Mouse (Mus musculus) megakaryocyte, embryonic 14.5 days (primary cell): ENCODE results near the gene Oaz3. TPM values are rescaled to one million over a fixed set of nuclear protein-coding genes. Genes with fewer than 3 reads are reported as not detected.

Source experiments
- H3K27me3 ChIP-seq: replicated peaks from 2 replicates; pipeline ENCODE3; 2012; ENCODE audit warnings: inconsistent platforms
- H3K36me3 ChIP-seq: replicated peaks from 2 replicates; pipeline ENCODE3; 2012; ENCODE audit warnings: low read length, inconsistent platforms, mixed read lengths
- H3K4me1 ChIP-seq: 2 replicates; pipeline ENCODE4 v1.6.1; 2012; ENCODE audit warnings: inconsistent platforms
- H3K4me3 ChIP-seq: replicated peaks from 2 replicates; pipeline ENCODE3; 2012; ENCODE audit warnings: moderate library complexity, mild to moderate bottlenecking, inconsistent platforms
- H3K9me3 ChIP-seq: 2 replicates; pipeline ENCODE4 v1.6.1; 2012; ENCODE audit warnings: inconsistent platforms
- FLI1 ChIP-seq: IDR thresholded peaks from 2 replicates; pipeline ENCODE4 v1.6.1; 2012; ENCODE audit warnings: low read length, inconsistent platforms, mixed read lengths
- GATA1 ChIP-seq: IDR thresholded peaks from 3 replicates; pipeline ENCODE4 v1.6.1; 2012; ENCODE audit warnings: mixed read lengths, low read length, inconsistent platforms, borderline replicate concordance
- polyA plus RNA-seq: library from polyadenylated mRNA; stranded (reverse); fragments of >175 nt; gene quantifications from 2 replicates; pipeline ENCODE4 v1.2.3, GENCODE M21; 2012; ENCODE audit warnings: low replicate concordance; ENCODE audit not compliant: insufficient read depth

The Oaz3 gene
- polyA plus RNA-seq, 1 experiment, result 0.28 TPM

GRCm38 (mm10) chr3:94391001-94391400, 52.7 kb downstream of the Oaz3 start:
- no peak for TF ChIP-seq GATA1
- TF ChIP-seq FLI1, result no peak
- Histone ChIP-seq H3K4me1 (peaks cover 6% of the 10 kb centered on the region; the same call in 1 of the 2 replicates), H3K4me3 (no peak overlapping the region), H3K36me3 (no peaks in the 10 kb centered on the region), H3K9me3 (no peaks in the 10 kb centered on the region), H3K27me3 (peaks cover 35% of the 10 kb centered on the region)

GRCm38 (mm10) chr3:94389420-94389819, 54.3 kb downstream of the Oaz3 start:
- no peak overlapping the region for H3K4me3 ChIP-seq
- no peaks in the 10 kb centered on the region for H3K36me3 ChIP-seq
- peaks cover 37% of the 10 kb centered on the region for H3K27me3 ChIP-seq
- TF ChIP-seq GATA1, result no peak
- no peak for TF ChIP-seq FLI1
- H3K9me3 ChIP-seq, result no peaks in the 10 kb centered on the region
- H3K4me1 ChIP-seq, result peaks cover 9% of the 10 kb centered on the region; the same call in 1 of the 2 replicates

- H3K4me1 ChIP-seq, result peaks cover 12% of the 10 kb centered on the region; the same call in 1 of the 2 replicates
- TF ChIP-seq GATA1, result no peak
- no peak for TF ChIP-seq FLI1
- no peaks in the 10 kb centered on the region for H3K36me3 ChIP-seq
- H3K4me3 ChIP-seq, result no peak overlapping the region
- H3K9me3 ChIP-seq, result no peaks in the 10 kb centered on the region
- H3K27me3 ChIP-seq, result peaks cover 44% of the 10 kb centered on the region
Observed at GRCm38 (mm10) chr3:94388047-94388446, 55.7 kb downstream of the Oaz3 start.

- Histone ChIP-seq H3K9me3 (no peaks in the 10 kb centered on the region), H3K36me3 (no peaks in the 10 kb centered on the region), H3K4me3 (no peak overlapping the region), H3K4me1 (peaks cover 12% of the 10 kb centered on the region; the same call in 1 of the 2 replicates), H3K27me3 (peaks cover 46% of the 10 kb centered on the region)
- TF ChIP-seq FLI1 (no peak), GATA1 (no peak)
Observed at GRCm38 (mm10) chr3:94387391-94387790, 56.3 kb downstream of the Oaz3 start.

GRCm38 (mm10) chr3:94386671-94387070, 57.0 kb downstream of the Oaz3 start:
- Histone ChIP-seq H3K4me1 (peaks cover 12% of the 10 kb centered on the region; the same call in 1 of the 2 replicates), H3K4me3 (no peak overlapping the region), H3K27me3 (peaks cover 47% of the 10 kb centered on the region), H3K36me3 (no peaks in the 10 kb centered on the region), H3K9me3 (no peaks in the 10 kb centered on the region)
- TF ChIP-seq GATA1, result no peak
- TF ChIP-seq FLI1, result no peak

GRCm38 (mm10) chr3:94383476-94383875, 60.2 kb downstream of the Oaz3 start:
- Histone ChIP-seq H3K36me3 (no peaks in the 10 kb centered on the region), H3K27me3 (peaks cover 50% of the 10 kb centered on the region), H3K4me1 (peaks cover 12% of the 10 kb centered on the region; the same call in 1 of the 2 replicates), H3K9me3 (no peaks in the 10 kb centered on the region), H3K4me3 (no peak overlapping the region)
- TF ChIP-seq GATA1 (no peak), FLI1 (no peak)

Other genes with a start within 250 kb of the Oaz3 start
- gene Gm5286, start 247.2 kb downstream of the Oaz3 start, polyA plus RNA-seq, result not detected in 2 replicates
- gene Gm4778, start 179.9 kb downstream of the Oaz3 start, polyA plus RNA-seq, result not detected in 2 replicates
- gene Them4, start 133.8 kb downstream of the Oaz3 start, polyA plus RNA-seq, result 2.1 TPM in 1 of 2 replicates, not detected in the other
- not detected in 2 replicates for gene Them5, start 101.8 kb downstream of the Oaz3 start, polyA plus RNA-seq
- gene C2cd4d, start 81.5 kb downstream of the Oaz3 start, polyA plus RNA-seq, result not detected in 2 replicates
- not detected in 2 replicates for gene Rorc, start 71.1 kb downstream of the Oaz3 start, polyA plus RNA-seq
- gene Lingo4, start 45.4 kb downstream of the Oaz3 start, polyA plus RNA-seq, result not detected in 2 replicates
- 2.8 TPM in 1 of 2 replicates, not detected in the other for gene Tdrkh, start 30.6 kb downstream of the Oaz3 start, polyA plus RNA-seq
- 13.3 and 35.2 TPM in 2 replicates for gene Mrpl9, start 597 bp downstream of the Oaz3 start, polyA plus RNA-seq
- not detected in 2 replicates for gene Celf3, start 34.4 kb upstream of the Oaz3 start, polyA plus RNA-seq
- gene Riiad1, start 36.4 kb upstream of the Oaz3 start, polyA plus RNA-seq, result not detected in 2 replicates
- 0.77 and 2.3 TPM in 2 replicates for gene Snx27, start 138.8 kb upstream of the Oaz3 start, polyA plus RNA-seq
- gene Gm10972, start 199.2 kb upstream of the Oaz3 start, polyA plus RNA-seq, result not detected in 2 replicates
- gene Tuft1, start 215.0 kb upstream of the Oaz3 start, polyA plus RNA-seq, result 1.8 and 6.8 TPM in 2 replicates
- gene Selenbp2, start 249.6 kb upstream of the Oaz3 start, polyA plus RNA-seq, result 0.23 TPM in 1 of 2 replicates, not detected in the other